Comparison of ENCODE assay signal across 24 mouse cellular contexts in the genomic region with DNA sequence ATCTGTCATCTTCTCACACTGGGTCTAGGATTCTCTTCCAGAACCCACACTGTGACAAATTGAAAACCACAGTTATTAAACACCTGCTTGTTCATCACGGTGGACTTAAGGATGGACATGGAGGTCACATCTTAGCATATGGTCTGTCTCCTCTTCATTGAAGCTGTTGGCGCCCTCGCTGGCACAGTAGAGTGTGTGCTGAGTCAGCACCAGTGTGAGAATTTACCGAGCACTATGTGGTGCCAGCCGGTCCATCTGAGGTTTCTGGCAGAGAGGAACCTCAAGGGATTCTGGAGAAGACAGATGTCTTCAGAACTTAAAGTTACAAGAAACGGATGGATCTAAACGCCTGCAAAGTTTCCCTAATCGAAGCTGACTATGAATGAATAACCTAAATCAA.
"Had no signal": no experiment of that assay in that cellular context is flagged by ENCODE, and none has a peak within 500 bp of the region (broad histone marks: within the 10 kb centered on the region; RNA-seq: fewer than 3 reads in every experiment).

No protein-coding gene starts in this region.

- H3K4me1 ChIP-seq: limb, embryonic 10.5 days; limb, embryonic 13.5 days; liver, embryonic 12.5 days; liver, embryonic 15.5 days; lung, embryonic 15.5 days; megakaryocyte, embryonic 14.5 days; midbrain, embryonic 10.5 days; midbrain, embryonic 13.5 days; neural tube, embryonic 13.5 days; stomach, embryonic 15.5 days had no signal

- H3K4me3 ChIP-seq: left cerebral cortex, adult 2 months; limb, embryonic 10.5 days; limb, embryonic 13.5 days; liver, embryonic 12.5 days; liver, embryonic 15.5 days; lung, embryonic 15.5 days; megakaryocyte, embryonic 14.5 days; midbrain, embryonic 10.5 days; midbrain, embryonic 13.5 days; myocyte; neural tube, embryonic 13.5 days; stomach, embryonic 15.5 days had no signal

- DNase-seq: kidney, adult 2 months; kidney, postnatal 36 days; layer of hippocampus, postnatal 36 days; liver; lung, adult 18-20 months; lung, postnatal 10 days; lung, postnatal 36 days; retina, postnatal 1 day; spleen, adult 18-20 months; thymus, postnatal 25 days had no signal

- H3K27ac ChIP-seq: kidney, postnatal 0 days; left cerebral cortex, adult 2 months; limb, embryonic 10.5 days; limb, embryonic 13.5 days; liver, embryonic 12.5 days; liver, embryonic 15.5 days; lung, embryonic 15.5 days; midbrain, embryonic 10.5 days; midbrain, embryonic 13.5 days; neural tube, embryonic 13.5 days; stomach, embryonic 15.5 days had no signal

- H3K9me3 ChIP-seq: limb, embryonic 10.5 days; limb, embryonic 13.5 days; liver, embryonic 12.5 days; liver, embryonic 15.5 days; lung, embryonic 15.5 days; midbrain, embryonic 10.5 days; midbrain, embryonic 13.5 days; neural tube, embryonic 13.5 days; stomach, embryonic 15.5 days had no signal

- H3K27me3 ChIP-seq: limb, embryonic 13.5 days; liver, embryonic 12.5 days; liver, embryonic 15.5 days; lung, embryonic 15.5 days; megakaryocyte, embryonic 14.5 days; midbrain, embryonic 13.5 days; neural tube, embryonic 13.5 days; stomach, embryonic 15.5 days had no signal

- ATAC-seq: liver, embryonic 12.5 days; midbrain, embryonic 13.5 days; midbrain, embryonic 16.5 days had no signal

- H3K4me2 ChIP-seq: limb, embryonic 13.5 days; liver, embryonic 12.5 days; liver, embryonic 15.5 days; lung, embryonic 15.5 days; midbrain, embryonic 13.5 days; neural tube, embryonic 13.5 days; stomach, embryonic 15.5 days had no signal

- H3K36me3 ChIP-seq: limb, embryonic 10.5 days; limb, embryonic 13.5 days; liver, embryonic 12.5 days; liver, embryonic 15.5 days; lung, embryonic 15.5 days; midbrain, embryonic 10.5 days; midbrain, embryonic 13.5 days; neural tube, embryonic 13.5 days; stomach, embryonic 15.5 days had no signal

- H3K9ac ChIP-seq: limb, embryonic 13.5 days; liver, embryonic 12.5 days; liver, embryonic 15.5 days; lung, embryonic 15.5 days; midbrain, embryonic 13.5 days; neural tube, embryonic 13.5 days; stomach, embryonic 15.5 days had no signal
